Mouse (Mus musculus) ES-Bruce4 (cell line): Measurements from ENCODE around the gene Fnbp1.

Experiments used
- CTCF ChIP-seq: IDR thresholded peaks from one replicate; pipeline ENCODE4 v1.8.1; 2011; ENCODE audit warnings: low read depth, low read length
- EP300 ChIP-seq: IDR thresholded peaks from 2 replicates; pipeline ENCODE4 v1.6.1; 2011; ENCODE audit warnings: low read depth, low read length; ENCODE audit not compliant: insufficient read depth

- TF ChIP-seq CTCF = no peak
- no peak for TF ChIP-seq EP300
Observed at GRCm38 (mm10) chr2:31040043-31040442, 101.8 kb downstream of the Fnbp1 start.
